Mouse (Mus musculus) limb, embryonic 11.5 days (tissue): ENCODE results near the gene Palb2. TPM values are rescaled to one million over a fixed set of nuclear protein-coding genes. Genes with fewer than 3 reads are reported as not detected.
"Not testable (repeated sequence)": the region's sequence is repeated elsewhere in the genome, so short reads cannot be mapped to it uniquely, and the experiment has no call there.

Experiments used
- ATAC-seq: fragments of 200-750 bp; cut with Nextera tagmentation; 2 replicates; pipeline ENCODE4 v1.8.0; 2017; ENCODE audit warnings: low read depth; ENCODE audit not compliant: insufficient number of reproducible peaks, low FRiP score, low TSS enrichment
- DNase-seq: peaks from one replicate; pipeline ENCODE4 v3.0.0-alpha.2; 2015; ENCODE audit warnings: low spot score
- H3K27ac ChIP-seq: fragments of 300-500 bp; sonication (generic); replicated peaks from 2 replicates; pipeline ENCODE4 v1.5.1; 2014; ENCODE audit warnings: low read depth, mild to moderate bottlenecking, low read length
- H3K27me3 ChIP-seq: fragments of 300-500 bp; sonication (generic); 2 replicates; pipeline ENCODE4 v1.6.1; 2014; ENCODE audit warnings: mild to moderate bottlenecking, low read length, mixed read lengths; ENCODE audit not compliant: control insufficient read depth, insufficient read depth
- H3K36me3 ChIP-seq: fragments of 300-500 bp; sonication (generic); 2 replicates; pipeline ENCODE4 v1.6.1; 2014; ENCODE audit warnings: mild to moderate bottlenecking, low read length, moderate library complexity, mixed read lengths; ENCODE audit not compliant: control insufficient read depth, insufficient read depth
- H3K4me1 ChIP-seq: fragments of 300-500 bp; sonication (generic); 2 replicates; pipeline ENCODE4 v1.6.1; 2014; ENCODE audit warnings: low read length, mixed read lengths; ENCODE audit not compliant: control insufficient read depth, insufficient read depth
- H3K4me2 ChIP-seq: fragments of 300-500 bp; sonication (generic); 2 replicates; pipeline ENCODE4 v1.6.1; 2014; ENCODE audit warnings: low read depth, mild to moderate bottlenecking, moderate library complexity; ENCODE audit not compliant: severe bottlenecking
- H3K4me3 ChIP-seq: fragments of 300-500 bp; sonication (generic); 2 replicates; pipeline ENCODE4 v1.5.1; 2014; ENCODE audit warnings: low read depth, low read length
- H3K9ac ChIP-seq: fragments of 300-500 bp; sonication (generic); 2 replicates; pipeline ENCODE4 v1.6.1; 2014; ENCODE audit warnings: mild to moderate bottlenecking, low read length
- H3K9me3 ChIP-seq: fragments of 300-500 bp; sonication (generic); 2 replicates; pipeline ENCODE4 v1.6.1; 2016; ENCODE audit warnings: low read length; ENCODE audit not compliant: control insufficient read depth
- WGBS: fragments of 180-500 bp; shearing (Covaris S2); extraction: QIAGEN DNeasy Blood & Tissue Kit; methylation state at CpG from one replicate; pipeline ENCODE4 v1.1.7; 2014; 5-methylcytosine and 5-hydroxymethylcytosine counted together
- polyA plus RNA-seq: library from polyadenylated mRNA; unstranded; fragments of >200 nt; fragmentation: Nextera tagmentation; extraction: Ambion mirVana; gene quantifications from 2 replicates; pipeline ENCODE4 v1.2.1, GENCODE M21; 2014

Palb2 gene
- polyA plus RNA-seq, 1 experiment from 2014 or later = 25.0 TPM

GRCm38 (mm10) chr7:122125636-122126035 is 7.1 kb downstream of the Palb2 start:
- no peak overlapping the region for H3K4me3 ChIP-seq
- ATAC-seq (no peak), DNase-seq (no peak)
- no peaks in the 10 kb centered on the region for H3K27me3 ChIP-seq
- no peak overlapping the region for H3K4me2 ChIP-seq
- no peaks in the 10 kb centered on the region for H3K9me3 ChIP-seq
- WGBS = 77% methylated on average over 8 of the region's 8 CpGs
- H3K9ac ChIP-seq = no peak overlapping the region
- no peak overlapping the region for H3K27ac ChIP-seq
- no peaks in the 10 kb centered on the region for H3K4me1 ChIP-seq
- peaks cover 15% of the 10 kb centered on the region for H3K36me3 ChIP-seq

- Histone ChIP-seq H3K4me1 (no peaks in the 10 kb centered on the region), H3K27me3 (no peaks in the 10 kb centered on the region), H3K4me3 (no peak overlapping the region), H3K36me3 (peaks cover 15% of the 10 kb centered on the region), H3K9ac (no peak overlapping the region), H3K9me3 (no peaks in the 10 kb centered on the region), H3K27ac (no peak overlapping the region), H3K4me2 (no peak overlapping the region)
- 84% methylated on average over 4 of the region's 4 CpGs for WGBS
- DNase-seq (no peak), ATAC-seq (no peak)
Measured at GRCm38 (mm10) chr7:122123518-122123917, 9.3 kb downstream of the Palb2 start.

- Histone ChIP-seq H3K9me3 (no peaks in the 10 kb centered on the region), H3K4me1 (no peaks in the 10 kb centered on the region), H3K27ac (no peak overlapping the region), H3K4me2 (no peak overlapping the region), H3K9ac (no peak overlapping the region), H3K27me3 (no peaks in the 10 kb centered on the region), H3K4me3 (no peak overlapping the region), H3K36me3 (peaks cover 12% of the 10 kb centered on the region)
- DNase-seq (no peak), ATAC-seq (no peak)
- WGBS = 93% methylated on average over 6 of the region's 6 CpGs
Measured at GRCm38 (mm10) chr7:122108206-122108605, 24.6 kb downstream of the Palb2 start.

- under 1% methylated on average over 28 of the region's 43 CpGs for WGBS
Measured at GRCm38 (mm10) chr7:122101747-122102244, 31.0 kb downstream of the Palb2 start, which contains the start of gene Ndufab1. TSS of gene Ndufab1 (minus strand) at chr7:122101886.

GRCm38 (mm10) chr7:122101014-122101746 is 31.6 kb downstream of the Palb2 start:
- Histone ChIP-seq H3K9ac (peak overlapping the region; percentile 81), H3K4me3 (peak overlapping the region; percentile 74), H3K4me2 (peak overlapping the region; percentile 74)
- H3K27me3 ChIP-seq, H3K27ac ChIP-seq, H3K9me3 ChIP-seq, H3K4me1 ChIP-seq, H3K36me3 ChIP-seq: not testable (repeated sequence)
- WGBS = 7% methylated on average over 25 of the region's 28 CpGs
- ATAC-seq (peak; percentile 73), DNase-seq (peak; percentile 66)

More at GRCm38 (mm10) chr7:122101747-122102244, 31.0 kb downstream of the Palb2 start, which contains the start of gene Ndufab1:
- Histone ChIP-seq H3K27me3 (no peaks in the 10 kb centered on the region), H3K27ac (no peak within 1 kb of the TSS), H3K4me2 (peak within 1 kb of the TSS; percentile 74), H3K36me3 (peaks cover 4% of the 10 kb centered on the region), H3K4me1 (peaks cover 4% of the 10 kb centered on the region), H3K9ac (peak within 1 kb of the TSS; percentile 81), H3K9me3 (no peaks in the 10 kb centered on the region), H3K4me3 (peak within 1 kb of the TSS; percentile 74)
- ATAC-seq (peak; percentile 98), DNase-seq (peak; percentile 87)

- ATAC-seq = no peak
- no peaks in the 10 kb centered on the region for H3K27me3 ChIP-seq
- no peak overlapping the region for H3K4me3 ChIP-seq
- WGBS = 78% methylated on average over 4 of the region's 4 CpGs
- H3K9me3 ChIP-seq = no peaks in the 10 kb centered on the region
- no peak overlapping the region for H3K9ac ChIP-seq
- peaks cover 15% of the 10 kb centered on the region for H3K36me3 ChIP-seq
- DNase-seq = peak; percentile 48
- no peak overlapping the region for H3K27ac ChIP-seq
- H3K4me2 ChIP-seq = no peak overlapping the region
- peaks cover 4% of the 10 kb centered on the region for H3K4me1 ChIP-seq
Measured at GRCm38 (mm10) chr7:122099222-122099621, 33.6 kb downstream of the Palb2 start.

- Histone ChIP-seq H3K9ac (no peak overlapping the region), H3K27me3 (no peaks in the 10 kb centered on the region), H3K36me3 (peaks cover 15% of the 10 kb centered on the region), H3K4me3 (no peak overlapping the region), H3K27ac (no peak overlapping the region), H3K4me2 (no peak overlapping the region), H3K4me1 (peaks cover 4% of the 10 kb centered on the region), H3K9me3 (no peaks in the 10 kb centered on the region)
- no peak for ATAC-seq
- no peak for DNase-seq
- WGBS = 96% methylated on average over 3 of the region's 3 CpGs
Measured at GRCm38 (mm10) chr7:122098009-122098408, 34.8 kb downstream of the Palb2 start.

GRCm38 (mm10) chr7:122094564-122095330 is 38.0 kb downstream of the Palb2 start:
- Histone ChIP-seq H3K4me2 (no peak overlapping the region), H3K4me1 (no peaks in the 10 kb centered on the region), H3K27ac (no peak overlapping the region), H3K9me3 (no peaks in the 10 kb centered on the region), H3K9ac (no peak overlapping the region), H3K4me3 (no peak overlapping the region), H3K36me3 (peaks cover 26% of the 10 kb centered on the region), H3K27me3 (no peaks in the 10 kb centered on the region)
- DNase-seq = no peak
- no peak for ATAC-seq
- 96% methylated on average over 2 of the region's 2 CpGs for WGBS
